Mouse (Mus musculus): ENCODE measurements at regions not wholly inside any gene's neighbourhood (a gene's known extent, or its start where the extent isn't known, plus 50 kb on each side); places are given as distances from the start of the nearest gene placed in this dataset.
A peak's percentile ranks its signal among the peaks of the same experiment; 100 is the strongest.
"Not testable (repeated sequence)": the region's sequence is repeated elsewhere in the genome, so short reads cannot be mapped to it uniquely, and the experiment has no call there.

- no peak for ATAC-seq (ENCODE audit: poor library complexity, severe bottlenecking)
Observed at GRCm38 (mm10) chr17:31732176-31732880, 54.7 kb downstream of the Cryaa start.

DNA sequence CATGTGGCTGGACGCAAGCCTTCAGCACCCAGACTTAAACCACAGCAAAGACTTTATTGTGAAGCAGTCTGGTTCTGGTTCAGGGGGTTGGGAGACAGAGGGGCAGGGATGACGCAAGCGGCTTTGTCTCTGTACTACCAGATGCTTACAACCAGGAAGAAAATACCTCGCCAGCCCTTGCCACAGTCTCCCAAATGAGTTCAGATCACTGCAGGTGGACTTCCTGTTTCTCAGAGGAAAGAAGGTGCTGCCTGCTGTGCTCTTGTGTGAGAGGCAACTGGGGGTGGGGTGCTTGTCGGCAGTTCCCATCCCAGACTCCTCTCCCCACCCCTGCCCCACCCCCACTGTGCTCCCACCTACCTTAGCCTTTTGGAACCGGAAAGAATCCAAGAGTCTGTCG lies 56.9 kb downstream of the Cryaa start:
- ATAC-seq (ENCODE audit: poor library complexity, severe bottlenecking) = peak; percentile 35; the same call in 1 of the 2 replicates

GRCm38 (mm10) chr17:31736716-31737115 lies 59.1 kb downstream of the Cryaa start:
- no peak for ATAC-seq (ENCODE audit: poor library complexity, severe bottlenecking)

- no peak for ATAC-seq (ENCODE audit: poor library complexity, severe bottlenecking)
Observed at GRCm38 (mm10) chr17:31738249-31738648, 60.6 kb downstream of the Cryaa start.

DNA sequence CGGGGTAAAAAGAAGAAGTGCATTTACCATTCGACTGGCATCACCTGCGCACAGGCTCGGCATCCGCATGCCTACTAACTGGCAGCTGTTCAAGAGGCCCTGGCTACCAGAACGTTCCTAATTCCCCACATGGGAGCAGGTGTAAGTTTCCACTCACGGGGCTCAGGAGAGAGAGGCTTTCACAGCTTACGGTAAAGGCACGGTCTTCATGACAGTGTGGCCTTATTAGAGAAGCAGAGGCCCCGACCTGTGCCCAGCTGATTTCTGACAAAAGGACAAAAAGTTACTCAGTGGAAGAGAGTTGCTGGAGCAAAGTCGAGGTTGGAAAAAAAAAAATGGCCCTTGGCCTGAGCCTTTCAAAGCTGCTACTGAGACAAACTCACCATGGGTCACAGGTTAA lies 62.0 kb downstream of the Cryaa start:
- ATAC-seq (ENCODE audit: poor library complexity, severe bottlenecking) = no peak

DNA sequence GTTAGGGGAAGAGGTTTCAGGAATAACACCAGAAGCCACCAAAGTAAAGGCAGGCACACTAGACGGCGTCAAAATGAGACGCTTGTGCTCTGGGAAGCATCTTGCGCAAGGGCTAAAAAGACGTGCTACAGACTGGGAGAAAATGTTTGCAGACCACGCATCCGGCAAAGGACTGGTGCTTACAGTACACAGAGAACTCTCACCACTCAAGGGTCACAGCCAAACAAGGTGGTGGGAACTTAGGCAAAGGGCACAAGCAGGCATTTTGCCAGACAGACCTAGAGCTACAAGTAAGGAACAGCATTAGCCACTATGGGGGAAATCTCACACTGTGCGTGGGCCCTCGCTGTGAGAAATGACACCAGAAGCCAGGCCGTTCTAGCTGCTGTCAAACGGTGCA lies 62.5 kb downstream of the Cryaa start:
- no peak for ATAC-seq (ENCODE audit: poor library complexity, severe bottlenecking)

- no peak for ATAC-seq (ENCODE audit: poor library complexity, severe bottlenecking)
Observed at GRCm38 (mm10) chr17:31743656-31744055, 66.0 kb downstream of the Cryaa start.

DNA sequence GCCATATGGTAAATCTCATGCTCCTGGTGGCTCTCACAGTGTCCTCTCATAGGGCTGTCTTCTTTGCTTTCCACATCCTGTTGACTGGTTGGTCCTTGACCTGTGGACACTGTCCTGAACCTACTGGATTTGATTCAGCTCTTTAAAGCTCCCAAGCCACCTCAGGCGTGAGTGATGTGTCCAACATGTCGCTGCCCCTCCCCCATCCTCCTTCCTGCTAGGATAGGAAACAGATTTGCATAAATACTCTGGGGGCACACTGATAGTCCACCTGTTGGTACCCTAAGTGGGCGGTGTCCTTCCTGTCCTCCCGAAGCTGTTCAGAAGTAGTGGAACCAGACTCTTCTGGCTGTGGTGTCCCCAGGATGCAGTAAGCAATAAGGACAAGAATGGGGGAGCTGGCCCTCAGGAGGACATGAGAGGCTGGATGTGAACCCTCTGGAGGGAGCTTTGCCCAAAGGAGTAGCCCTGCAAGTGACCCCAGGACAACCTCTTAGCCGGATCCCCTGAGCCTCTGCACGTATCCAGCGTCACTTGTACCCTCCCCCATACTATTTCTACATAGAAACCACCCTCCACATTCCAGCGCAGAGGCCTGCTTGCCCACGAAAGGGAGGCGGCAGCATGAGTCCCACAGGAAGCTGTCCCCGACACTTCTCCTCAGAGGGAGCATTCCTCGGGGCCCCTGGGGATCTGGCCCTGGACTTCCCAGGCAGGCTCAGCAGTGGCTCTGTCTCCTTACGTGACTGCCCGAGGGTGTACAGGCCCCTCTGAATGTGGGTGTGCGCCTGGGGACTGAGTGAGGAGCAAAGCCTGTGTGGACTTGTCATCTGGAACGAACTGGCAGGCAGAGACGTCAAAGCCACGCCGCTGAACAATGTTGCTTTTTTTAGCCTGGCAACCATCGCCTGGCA lies 68.8 kb downstream of the Cryaa start:
- ATAC-seq (ENCODE audit: poor library complexity, severe bottlenecking) = no peak

DNA sequence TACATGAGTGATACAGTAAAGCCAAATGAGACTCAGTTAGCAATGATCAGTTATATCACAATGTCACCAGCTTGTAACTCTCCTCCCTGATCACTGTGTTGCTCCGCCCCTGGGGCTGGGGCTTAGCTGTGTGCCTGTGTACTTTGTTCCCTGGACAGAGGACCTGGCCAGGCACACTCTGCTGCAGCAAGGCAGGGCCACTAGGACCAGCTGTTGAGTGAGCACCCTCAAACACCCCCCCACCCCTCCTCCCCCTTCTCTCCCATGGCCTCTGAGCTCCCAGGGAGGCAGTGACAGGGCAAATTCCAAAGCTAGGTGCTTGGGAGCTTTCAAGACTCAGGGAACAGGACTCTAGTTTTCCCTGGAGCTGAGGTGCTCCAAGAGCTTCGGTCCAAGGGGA lies 70.0 kb downstream of the Cryaa start:
- ATAC-seq (ENCODE audit: poor library complexity, severe bottlenecking) = no peak

- no peak for ATAC-seq (ENCODE audit: poor library complexity, severe bottlenecking)
Observed at GRCm38 (mm10) chr17:31748158-31748557, 70.6 kb downstream of the Cryaa start.

GRCm38 (mm10) chr17:31748971-31749370 lies 71.4 kb downstream of the Cryaa start:
- no peak for ATAC-seq (ENCODE audit: poor library complexity, severe bottlenecking)

GRCm38 (mm10) chr17:31751262-31751661 lies 73.7 kb downstream of the Cryaa start:
- no peak for ATAC-seq (ENCODE audit: poor library complexity, severe bottlenecking)

DNA sequence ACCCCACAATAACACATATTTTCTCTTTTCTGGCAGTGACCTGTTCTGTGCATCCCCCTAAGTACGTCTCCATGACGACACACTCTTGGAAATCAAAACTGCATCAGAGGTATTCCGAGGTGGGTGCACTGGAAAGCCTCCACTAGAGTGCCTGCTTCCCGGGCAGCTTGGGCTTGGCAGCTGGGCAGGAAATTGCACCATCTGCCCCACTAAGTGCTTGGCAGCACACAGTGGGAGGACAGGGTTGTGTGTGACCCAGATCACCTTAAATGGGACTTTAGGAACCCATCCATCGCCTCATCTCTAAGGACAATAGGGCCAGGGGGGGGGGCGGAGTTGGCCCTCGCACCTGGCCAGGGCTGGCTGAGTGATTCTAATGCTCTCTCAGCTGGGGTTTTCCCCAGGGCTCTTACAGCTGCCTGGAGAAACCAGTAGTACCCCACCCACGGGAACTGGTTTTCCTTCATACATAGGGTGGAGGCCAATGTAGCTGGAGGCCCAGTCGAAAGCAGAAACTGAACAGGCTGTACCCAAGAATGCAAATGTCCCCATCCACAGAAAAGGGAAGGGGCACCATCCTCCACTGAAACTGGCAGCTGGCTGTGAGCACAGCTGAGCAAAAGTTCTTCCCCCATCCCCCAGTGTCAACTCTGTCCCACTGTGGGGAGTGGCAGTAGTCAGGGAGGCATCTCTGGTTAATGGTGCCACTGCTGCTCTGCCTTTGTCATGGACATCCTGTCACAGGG lies 75.7 kb downstream of the Cryaa start:
- peak; percentile 87 for ATAC-seq (ENCODE audit: poor library complexity, severe bottlenecking)

DNA sequence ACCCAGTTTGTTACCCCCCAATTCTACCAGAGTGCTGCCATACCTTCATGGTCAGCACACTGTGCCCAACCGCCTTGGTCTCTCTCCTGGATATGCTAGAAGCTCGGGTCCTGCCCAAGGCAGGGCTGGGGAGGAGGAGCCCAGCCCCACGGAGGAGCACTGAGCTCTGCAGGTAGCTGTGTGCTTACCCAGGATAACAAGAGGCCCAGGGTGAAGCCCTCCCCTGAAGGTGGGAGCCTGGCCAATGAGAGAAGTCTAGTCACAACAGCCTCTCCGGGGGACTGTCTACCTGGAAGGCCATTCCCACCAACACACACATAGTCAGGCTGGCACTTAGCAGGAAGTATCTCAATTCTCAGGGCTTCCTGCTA lies 76.2 kb downstream of the Cryaa start:
- no peak for ATAC-seq (ENCODE audit: poor library complexity, severe bottlenecking)

GRCm38 (mm10) chr17:31760465-31760864 lies 82.9 kb downstream of the Cryaa start:
- ATAC-seq (ENCODE audit: poor library complexity, severe bottlenecking) = peak; percentile 57

- peak; percentile 63; the same call in 1 of the 2 replicates for ATAC-seq (ENCODE audit: poor library complexity, severe bottlenecking)
Observed at GRCm38 (mm10) chr17:31763078-31763477, 85.5 kb downstream of the Cryaa start.

GRCm38 (mm10) chr17:31766779-31767697 lies 88.6 kb downstream of the Sik1 start:
- ATAC-seq (ENCODE audit: poor library complexity, severe bottlenecking) = no peak

DNA sequence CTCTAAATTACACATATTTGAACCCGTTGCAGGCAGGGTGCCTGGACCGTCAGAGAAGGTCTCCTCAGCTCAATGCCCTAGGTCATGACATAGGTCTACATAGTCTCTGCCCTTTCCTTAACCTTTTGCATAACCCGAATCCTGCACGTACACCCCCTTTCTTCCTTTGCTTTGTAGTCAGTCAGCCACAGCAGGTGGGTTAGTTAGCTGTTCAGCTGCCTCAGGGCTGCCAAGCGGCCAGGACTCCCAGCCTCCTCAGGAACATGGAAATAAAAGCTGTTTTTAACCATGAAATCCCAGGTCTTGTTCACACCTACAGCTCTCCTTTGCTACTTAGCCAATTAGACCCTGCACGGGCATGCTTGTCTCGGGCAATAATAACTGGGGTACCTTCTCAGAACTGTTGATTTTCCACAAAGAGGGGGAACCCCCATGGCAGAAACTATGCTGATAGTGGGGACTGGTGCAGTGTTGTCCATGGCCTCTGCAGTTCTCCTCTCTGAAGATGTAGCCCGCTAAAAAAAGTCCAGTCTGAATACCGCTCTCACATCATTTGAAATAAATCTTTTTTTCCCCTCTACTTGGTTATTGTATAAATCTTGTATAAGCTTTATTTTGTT lies 83.3 kb downstream of the Sik1 start:
- no peak for ATAC-seq (ENCODE audit: poor library complexity, severe bottlenecking)

DNA sequence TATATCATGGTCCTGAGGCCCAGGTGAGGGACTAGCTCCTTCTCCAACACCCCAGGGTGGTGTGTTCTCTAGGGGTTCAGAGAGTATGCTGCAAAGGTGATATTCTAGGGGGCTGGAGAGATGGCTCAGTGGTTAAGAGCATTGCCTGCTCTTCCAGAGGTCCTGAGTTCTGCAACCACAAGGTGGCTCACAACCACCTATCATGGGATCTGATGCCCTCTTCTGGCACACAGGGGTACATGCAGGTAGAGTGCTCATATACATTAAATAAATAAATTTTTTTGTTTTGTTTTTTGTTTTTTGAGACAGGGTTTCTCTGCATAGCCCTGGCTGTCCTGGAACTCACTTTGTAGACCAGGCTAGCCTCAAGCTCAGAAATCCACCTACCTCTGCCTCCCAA lies 81.7 kb downstream of the Sik1 start:
- ATAC-seq (ENCODE audit: poor library complexity, severe bottlenecking) = not testable (repeated sequence)

DNA sequence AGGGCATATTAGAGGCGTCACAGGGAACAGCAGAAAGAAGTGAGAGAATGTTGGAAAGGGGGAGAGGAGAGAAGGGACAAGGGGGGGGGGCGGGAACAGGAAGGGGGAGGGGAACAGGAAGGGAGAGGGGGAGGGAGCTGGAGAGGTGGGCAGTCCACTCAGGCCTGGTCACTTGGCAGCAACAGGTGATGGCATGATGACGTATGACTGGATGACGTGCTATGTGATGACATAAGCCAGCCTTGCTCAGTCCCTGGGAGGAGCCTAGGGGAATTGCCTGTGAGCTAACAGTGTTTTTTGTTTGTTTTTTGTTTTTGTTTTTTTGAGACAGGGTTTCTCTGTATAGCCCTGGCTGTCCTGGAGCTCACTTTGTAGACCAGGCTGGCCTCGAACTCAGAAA lies 80.6 kb downstream of the Sik1 start:
- no peak for ATAC-seq (ENCODE audit: poor library complexity, severe bottlenecking)

Measured in megakaryocyte, adult 5-6 weeks (primary cell).